Mouse (Mus musculus) C2C12 (cell line): ENCODE data around the gene Olfr694.
"Not testable (repeated sequence)": the region's sequence is repeated elsewhere in the genome, so short reads cannot be mapped to it uniquely, and the experiment has no call there.

ENCODE experiments used
- CTCF ChIP-seq: IDR thresholded peaks from one replicate; pipeline ENCODE4 v1.5.1; 2011; ENCODE audit not compliant: control insufficient read depth, insufficient read depth, insufficient read length
- MAX ChIP-seq: IDR thresholded peaks from one replicate; pipeline ENCODE4 v1.6.1; 2011; ENCODE audit warnings: mild to moderate bottlenecking, control low read depth
- USF1 ChIP-seq: IDR thresholded peaks from one replicate; pipeline ENCODE4 v1.6.1; 2011; ENCODE audit warnings: low read depth, mild to moderate bottlenecking, control low read depth, moderate library complexity

- not testable (repeated sequence) for TF ChIP-seq CTCF, USF1, MAX
Measured at GRCm38 (mm10) chr7:106725654-106726053, 34.0 kb upstream of the Olfr694 start.
